Mouse (Mus musculus): Measurements from ENCODE around the gene Lrig2. TPM values are rescaled to one million over a fixed set of nuclear protein-coding genes. Genes with fewer than 3 reads are reported as not detected.

Gene Lrig2
- polyA plus RNA-seq, 1 experiment from 2014 or later, result 11.2 TPM

- ATAC-seq (replicated peaks; ENCODE audit: low FRiP score, low read depth), result 0 out of 2 replicates have a peak, but pooled peaks have one; percentile 17
- 64% methylated on average over 5 of the region's 5 CpGs for WGBS
- Histone ChIP-seq H3K4me2 (ENCODE audit: low read length) (no peak overlapping the region), H3K36me3 (ENCODE audit: insufficient read depth, low read length) (no peaks in the 10 kb centered on the region), H3K9ac (ENCODE audit: low read depth, low read length) (no peak overlapping the region), H3K9me3 (replicated peaks; ENCODE audit: low read length) (no peaks in the 10 kb centered on the region), H3K27me3 (ENCODE audit: insufficient read depth, low read length) (no peaks in the 10 kb centered on the region), H3K4me1 (replicated peaks; ENCODE audit: insufficient read depth, low read length) (0 out of 2 replicates have a peak, but pooled peaks cover 7% of the 10 kb centered on the region), H3K4me3 (replicated peaks; ENCODE audit: low read depth, low read length) (no peak overlapping the region), H3K27ac (no peak overlapping the region)
- no peak for DNase-seq (ENCODE audit: low spot score)
- no peak for TF ChIP-seq CTCF (IDR thresholded peaks at IDR 0.05; ENCODE audit: low read depth)
Measured at GRCm38 (mm10) chr3:104358747-104359146, 153.0 kb downstream of the Lrig2 start.

GRCm38 (mm10) chr3:104356106-104356505 lies 155.6 kb downstream of the Lrig2 start:
- no peak overlapping the region for H3K27ac ChIP-seq
- H3K4me2 ChIP-seq (ENCODE audit: low read length), result no peak overlapping the region
- no peak for TF ChIP-seq CTCF (IDR thresholded peaks at IDR 0.05; ENCODE audit: low read depth)
- H3K4me1 ChIP-seq (replicated peaks; ENCODE audit: insufficient read depth, low read length), result peaks cover 12% of the 10 kb centered on the region
- no peaks in the 10 kb centered on the region for H3K27me3 ChIP-seq (ENCODE audit: insufficient read depth, low read length)
- H3K4me3 ChIP-seq (replicated peaks; ENCODE audit: low read depth, low read length), result no peak overlapping the region
- WGBS, result 95% methylated on average over 5 of the region's 5 CpGs
- H3K9me3 ChIP-seq (replicated peaks; ENCODE audit: low read length), result no peaks in the 10 kb centered on the region
- no peak for DNase-seq (ENCODE audit: low spot score)
- no peaks in the 10 kb centered on the region for H3K36me3 ChIP-seq (ENCODE audit: insufficient read depth, low read length)
- ATAC-seq (replicated peaks; ENCODE audit: low FRiP score, low read depth), result no peak
- no peak overlapping the region for H3K9ac ChIP-seq (ENCODE audit: low read depth, low read length)

- H3K4me1 ChIP-seq (replicated peaks; ENCODE audit: insufficient read depth, low read length), result peaks cover 14% of the 10 kb centered on the region
- WGBS, result 24% methylated on average over 3 of the region's 3 CpGs
- no peak for ATAC-seq (replicated peaks; ENCODE audit: low FRiP score, low read depth)
Measured at GRCm38 (mm10) chr3:104353884-104354283, 157.8 kb downstream of the Lrig2 start.

GRCm38 (mm10) chr3:104352358-104353060 lies 159.2 kb downstream of the Lrig2 start:
- no peaks in the 10 kb centered on the region for H3K27me3 ChIP-seq (ENCODE audit: insufficient read depth, low read length)
- no peak for ATAC-seq (replicated peaks; ENCODE audit: low FRiP score, low read depth)
- no peaks in the 10 kb centered on the region for H3K36me3 ChIP-seq (ENCODE audit: insufficient read depth, low read length)
- no peaks in the 10 kb centered on the region for H3K9me3 ChIP-seq (replicated peaks; ENCODE audit: low read length)
- H3K9ac ChIP-seq (ENCODE audit: low read depth, low read length), result no peak overlapping the region
- H3K4me3 ChIP-seq (replicated peaks; ENCODE audit: low read depth, low read length), result no peak overlapping the region
- TF ChIP-seq CTCF (IDR thresholded peaks at IDR 0.05; ENCODE audit: low read depth), result no peak
- peak; percentile 61 for DNase-seq (ENCODE audit: low spot score)
- H3K4me1 ChIP-seq (replicated peaks; ENCODE audit: insufficient read depth, low read length), result peaks cover 14% of the 10 kb centered on the region
- H3K4me2 ChIP-seq (ENCODE audit: low read length), result no peak overlapping the region
- WGBS, result 26% methylated on average over 7 of the region's 7 CpGs
- H3K27ac ChIP-seq, result no peak overlapping the region

More at GRCm38 (mm10) chr3:104353884-104354283, 157.8 kb downstream of the Lrig2 start:
- Histone ChIP-seq H3K27me3 (ENCODE audit: insufficient read depth, low read length) (no peaks in the 10 kb centered on the region), H3K36me3 (ENCODE audit: insufficient read depth, low read length) (no peaks in the 10 kb centered on the region), H3K4me3 (replicated peaks; ENCODE audit: low read depth, low read length) (no peak overlapping the region), H3K9me3 (replicated peaks; ENCODE audit: low read length) (no peaks in the 10 kb centered on the region), H3K27ac (no peak overlapping the region), H3K9ac (ENCODE audit: low read depth, low read length) (no peak overlapping the region), H3K4me2 (ENCODE audit: low read length) (no peak overlapping the region)
- no peak for TF ChIP-seq CTCF (IDR thresholded peaks at IDR 0.05; ENCODE audit: low read depth)
- peak; percentile 69 for DNase-seq (ENCODE audit: low spot score)

- H3K36me3 ChIP-seq (ENCODE audit: insufficient read depth, low read length), result no peaks in the 10 kb centered on the region
- ATAC-seq (replicated peaks; ENCODE audit: low FRiP score, low read depth) (no peak), DNase-seq (ENCODE audit: low spot score) (peak; percentile 61)
- H3K4me1 ChIP-seq (replicated peaks; ENCODE audit: insufficient read depth, low read length), result peaks cover 14% of the 10 kb centered on the region
- no peaks in the 10 kb centered on the region for H3K27me3 ChIP-seq (ENCODE audit: insufficient read depth, low read length)
- H3K9ac ChIP-seq (ENCODE audit: low read depth, low read length), result no peak overlapping the region
- WGBS, result 47% methylated on average over 2 of the region's 2 CpGs
- no peak for TF ChIP-seq CTCF (IDR thresholded peaks at IDR 0.05; ENCODE audit: low read depth)
- H3K27ac ChIP-seq, result peak overlapping the region; percentile 62
- no peak overlapping the region for H3K4me2 ChIP-seq (ENCODE audit: low read length)
- H3K4me3 ChIP-seq (replicated peaks; ENCODE audit: low read depth, low read length), result no peak overlapping the region
- no peaks in the 10 kb centered on the region for H3K9me3 ChIP-seq (replicated peaks; ENCODE audit: low read length)
Measured at GRCm38 (mm10) chr3:104350253-104350945, 161.3 kb downstream of the Lrig2 start.

GRCm38 (mm10) chr3:104349847-104350228 lies 161.9 kb downstream of the Lrig2 start:
- DNase-seq (ENCODE audit: low spot score) (peak; percentile 25), ATAC-seq (replicated peaks; ENCODE audit: low FRiP score, low read depth) (no peak)
- H3K27ac ChIP-seq, result peak overlapping the region; percentile 62
- WGBS, result 57% methylated on average over 2 of the region's 2 CpGs
- peaks cover 14% of the 10 kb centered on the region for H3K4me1 ChIP-seq (replicated peaks; ENCODE audit: insufficient read depth, low read length)
- H3K9me3 ChIP-seq (replicated peaks; ENCODE audit: low read length), result no peaks in the 10 kb centered on the region
- H3K9ac ChIP-seq (ENCODE audit: low read depth, low read length), result no peak overlapping the region
- H3K27me3 ChIP-seq (ENCODE audit: insufficient read depth, low read length), result no peaks in the 10 kb centered on the region
- no peak overlapping the region for H3K4me3 ChIP-seq (replicated peaks; ENCODE audit: low read depth, low read length)
- H3K36me3 ChIP-seq (ENCODE audit: insufficient read depth, low read length), result no peaks in the 10 kb centered on the region
- TF ChIP-seq CTCF (IDR thresholded peaks at IDR 0.05; ENCODE audit: low read depth), result no peak
- H3K4me2 ChIP-seq (ENCODE audit: low read length), result no peak overlapping the region
